Mouse (Mus musculus) spleen, adult 18-20 months (tissue): ENCODE measurements around the gene H2afx.
"Not testable (repeated sequence)": the region's sequence is repeated elsewhere in the genome, so short reads cannot be mapped to it uniquely, and the experiment has no call there.

ENCODE experiments used
- DNase-seq, 2 experiments: peaks; one replicate each; pipeline ENCODE4 v3.0.0; 2022; ENCODE audit warnings: mixed read lengths in 2 of 2

H2afx gene

DNA sequence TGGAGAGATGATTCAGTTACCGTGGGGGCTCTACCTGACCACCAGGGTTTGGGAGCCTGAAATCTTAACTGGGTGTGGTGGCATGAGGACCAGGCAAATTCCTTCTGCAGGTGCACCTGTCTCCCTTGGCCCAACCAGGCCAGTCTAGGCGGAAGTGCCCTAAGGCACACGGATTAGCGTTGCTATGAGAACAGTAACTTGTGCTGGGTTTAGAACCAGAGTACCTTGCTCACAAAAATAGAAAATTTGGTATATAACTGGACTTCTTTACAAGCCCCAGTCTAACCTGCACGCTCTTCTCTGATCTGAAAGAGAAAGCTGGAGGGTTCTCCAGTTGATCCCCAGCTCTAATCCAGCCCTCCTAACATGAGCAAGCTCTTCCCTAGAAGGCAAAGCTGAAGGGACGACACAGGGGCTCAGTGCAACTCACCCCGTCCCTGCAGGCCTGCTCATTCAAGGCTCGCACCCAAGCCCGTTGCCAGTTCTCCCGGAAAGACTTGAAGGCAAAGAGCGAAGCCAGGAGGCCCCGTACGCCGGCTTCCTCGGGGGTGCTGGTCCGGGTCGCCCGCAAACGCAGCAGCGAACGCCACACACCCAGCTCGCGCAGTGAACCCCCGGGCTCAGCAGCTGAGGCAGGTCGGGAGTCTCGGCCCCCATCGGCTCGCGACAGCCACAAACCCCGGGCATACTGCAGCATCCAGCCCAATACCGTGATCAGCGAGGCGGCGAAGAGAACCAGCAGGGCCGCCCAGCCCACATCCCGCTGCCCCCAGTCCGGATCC lies 15.2 kb upstream of the H2afx start:
- DNase-seq = peak in 1 of 2 experiments; percentile 34

DNA sequence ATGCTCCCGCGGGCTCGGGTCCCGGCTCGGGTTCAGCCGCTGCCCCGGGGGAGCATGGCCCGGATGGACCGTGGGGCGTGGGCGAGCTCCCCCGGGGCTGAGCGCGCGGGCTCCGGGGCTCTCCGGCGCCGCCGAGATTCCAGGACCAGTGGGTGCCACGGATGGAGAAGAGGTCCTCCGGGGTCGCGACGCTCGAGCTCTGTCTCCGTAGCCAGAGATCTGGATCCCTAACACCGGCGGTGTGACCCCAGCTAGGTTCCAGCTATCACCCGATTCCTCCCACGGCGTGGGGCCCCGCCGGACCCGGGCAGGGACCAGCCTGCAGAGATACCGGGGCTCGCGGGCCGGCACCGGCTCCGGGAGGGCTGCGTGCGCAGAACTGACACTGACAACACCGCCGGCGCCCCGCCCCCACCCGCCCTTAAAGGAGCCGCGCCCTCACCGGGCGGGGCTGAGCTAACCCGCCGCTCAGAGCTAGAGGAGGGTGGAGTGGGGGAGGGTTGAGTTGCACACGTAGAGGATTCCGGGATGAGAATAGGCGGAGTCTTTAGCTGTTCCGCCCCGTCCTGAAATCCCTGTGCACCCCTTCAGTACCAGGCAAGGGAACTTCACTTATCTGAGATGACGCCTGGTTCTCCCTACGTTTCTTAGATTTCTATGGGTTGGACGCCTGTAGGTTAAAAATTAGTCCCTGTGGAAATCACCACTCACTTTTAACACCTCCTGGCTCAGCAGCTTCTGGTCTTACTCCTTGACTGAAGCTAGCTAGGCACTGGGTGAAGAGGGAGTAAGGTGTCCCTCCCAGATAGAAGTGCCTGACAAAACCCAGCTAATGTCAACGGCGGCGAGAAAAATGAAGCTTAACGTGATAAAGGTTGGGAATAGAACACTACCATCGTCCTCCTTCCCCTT lies 14.4 kb upstream of the H2afx start, which contains the start of gene C2cd2l:
Gene C2cd2l, minus strand, starts transcription at position 399 of the 912 bp plus-strand sequence.
- DNase-seq = peak; percentile 79

DNA sequence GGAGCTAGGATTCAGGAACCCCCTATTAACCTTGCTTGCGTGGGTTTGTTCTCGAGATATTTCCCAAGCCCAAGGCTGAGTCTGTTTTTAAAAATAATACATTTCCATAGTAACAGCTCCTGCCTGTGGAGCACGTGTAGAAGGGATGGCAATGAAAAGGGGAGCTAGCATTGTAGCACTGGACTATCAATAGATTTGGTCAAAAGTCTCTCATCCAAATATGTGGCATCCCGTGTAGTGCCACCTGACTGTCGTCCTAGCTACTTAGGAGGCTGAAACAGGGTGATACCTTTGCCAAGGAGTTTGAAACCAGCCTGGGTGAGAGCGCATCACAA lies 13.7 kb upstream of the H2afx start:
- DNase-seq = no peak

DNA sequence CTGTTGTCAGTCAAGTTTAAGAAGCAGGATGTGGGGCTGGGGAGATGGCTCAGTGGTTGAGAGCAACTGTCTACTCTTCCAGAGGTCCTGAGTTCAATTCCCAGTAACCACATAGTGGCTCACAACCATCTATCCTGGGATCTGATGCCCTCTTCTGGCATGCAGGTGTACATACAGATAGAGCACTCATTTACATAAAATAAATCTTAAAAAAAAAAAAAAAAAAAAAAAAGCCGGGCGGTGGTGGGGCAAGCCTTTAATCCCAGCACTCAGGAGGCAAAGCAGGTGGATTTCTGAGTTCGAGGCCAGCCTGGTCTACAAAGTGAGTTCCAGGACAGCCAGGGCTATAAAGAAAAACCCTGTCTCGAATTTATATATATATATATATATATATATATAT lies 10.8 kb upstream of the H2afx start:
- DNase-seq = not testable (repeated sequence)

DNA sequence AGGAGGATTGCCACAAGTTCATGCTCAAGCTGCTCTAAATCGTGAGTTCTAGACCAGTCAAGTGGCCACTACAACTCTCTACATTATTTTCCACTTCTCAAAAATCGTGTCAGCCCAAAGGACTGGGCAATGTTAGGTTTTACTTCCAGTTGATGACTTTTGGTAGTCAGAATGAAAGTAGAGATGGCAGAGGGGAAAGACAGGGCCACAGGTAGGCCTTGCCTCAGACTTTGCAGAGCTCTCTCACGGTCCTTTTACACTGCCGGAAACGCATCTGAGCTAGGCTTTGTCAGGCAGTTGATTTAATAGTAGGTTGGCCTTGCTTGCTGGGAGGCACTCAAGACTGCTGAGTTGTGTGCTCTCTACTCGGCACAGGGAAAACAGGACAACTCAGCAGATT lies 10.3 kb upstream of the H2afx start:
- no peak for DNase-seq

DNA sequence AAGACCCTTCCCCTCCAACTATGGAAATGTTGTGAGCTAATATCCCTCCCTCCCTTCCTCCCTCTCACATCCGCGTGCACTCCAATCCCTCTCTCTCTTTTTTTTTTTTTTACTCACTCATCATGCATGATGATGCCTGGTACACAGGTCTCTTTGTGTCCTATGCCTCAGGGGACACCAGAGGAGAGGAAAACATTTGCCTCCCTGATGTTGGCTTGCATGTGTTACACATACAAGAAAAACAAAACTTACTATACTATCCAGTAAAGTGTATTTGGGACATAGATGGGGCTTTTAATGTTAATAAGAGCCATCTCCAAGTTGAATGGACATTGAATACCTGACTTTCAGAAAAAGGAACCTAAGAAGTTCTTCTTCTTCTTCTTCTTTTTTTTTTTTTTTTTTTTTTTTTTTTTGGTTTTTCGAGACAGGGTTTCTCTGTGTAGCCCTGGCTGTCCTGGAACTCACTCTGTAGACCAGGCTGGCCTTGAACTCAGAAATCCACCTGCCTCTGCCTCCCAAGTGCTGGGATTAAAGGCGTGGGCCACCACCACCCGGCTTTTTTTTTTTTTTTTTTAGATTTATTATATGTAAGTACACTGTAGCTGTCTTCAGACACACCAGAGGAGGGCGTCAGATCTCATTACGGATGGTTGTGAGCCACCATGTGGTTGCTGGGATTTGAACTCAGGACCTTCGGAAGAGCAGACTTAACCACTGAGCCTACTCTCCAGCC lies 9.3 kb upstream of the H2afx start:
- DNase-seq = not testable (repeated sequence)

DNA sequence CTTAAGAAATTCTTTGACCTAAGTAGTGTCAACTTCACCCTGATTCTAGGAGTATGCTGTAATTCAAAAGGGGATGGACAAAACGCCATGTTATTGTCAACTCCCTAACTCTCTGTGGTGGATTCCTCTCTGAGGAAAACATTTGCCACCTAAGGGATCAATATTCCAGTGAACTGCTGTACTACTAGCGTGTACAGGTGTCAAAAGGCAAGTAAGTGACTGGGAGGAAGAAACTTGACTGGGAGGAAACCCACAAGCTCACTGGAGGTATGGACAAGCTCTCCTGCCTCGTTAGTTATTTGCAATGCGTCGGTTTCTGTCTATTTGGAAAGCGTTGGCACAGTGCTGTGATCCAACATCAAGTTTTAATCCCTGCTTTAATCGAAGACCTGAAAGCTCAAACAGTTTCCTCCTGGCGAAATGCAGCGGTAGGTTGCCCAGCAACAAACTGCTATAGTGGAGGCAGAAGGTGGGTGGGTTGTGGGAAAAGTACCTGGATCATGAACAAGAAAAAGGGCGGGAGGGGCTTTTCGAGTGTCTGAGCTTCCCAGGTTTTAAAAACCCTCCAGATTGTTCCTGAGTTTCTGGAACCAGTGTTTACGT lies 8.6 kb upstream of the H2afx start, which contains the start of gene Dpagt1:
Gene Dpagt1, plus strand, starts transcription at position 252 of the 603 bp plus-strand sequence.
- no peak for DNase-seq

DNA sequence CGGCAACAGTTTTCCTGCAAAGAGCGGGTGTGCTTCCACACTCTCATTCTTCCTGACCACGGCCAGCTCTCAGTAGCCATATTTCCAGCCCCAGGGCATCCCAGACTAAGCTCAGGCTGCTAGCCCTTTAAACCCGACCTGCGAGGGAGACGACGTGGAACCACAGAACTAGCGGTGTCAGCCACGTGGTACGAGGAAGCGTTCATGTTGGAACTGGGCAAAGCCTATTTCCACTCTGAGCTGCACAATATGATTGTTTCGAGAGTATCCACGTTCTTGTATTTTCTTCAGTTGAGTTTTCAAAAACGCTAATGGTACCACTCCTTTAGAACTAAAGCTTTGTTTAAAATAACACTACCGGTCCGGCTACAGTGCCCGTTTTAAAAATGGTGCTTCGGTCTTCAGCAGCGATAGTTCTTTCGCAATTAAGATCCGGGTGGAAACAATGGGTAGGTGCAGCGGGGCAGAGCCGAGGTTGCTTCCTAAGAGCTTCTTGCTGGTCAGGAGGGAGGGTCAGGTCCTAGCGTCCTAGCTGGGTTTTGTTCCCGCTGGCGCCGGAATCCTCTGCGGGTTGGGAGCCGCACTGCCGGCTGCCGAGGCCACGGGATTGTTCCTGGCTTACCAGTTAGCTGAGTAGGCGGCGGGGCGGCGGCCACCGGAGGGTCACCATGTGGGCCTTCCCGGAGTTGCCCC lies 8.0 kb upstream of the H2afx start:
- peak; percentile 58 to 70 for DNase-seq

DNA sequence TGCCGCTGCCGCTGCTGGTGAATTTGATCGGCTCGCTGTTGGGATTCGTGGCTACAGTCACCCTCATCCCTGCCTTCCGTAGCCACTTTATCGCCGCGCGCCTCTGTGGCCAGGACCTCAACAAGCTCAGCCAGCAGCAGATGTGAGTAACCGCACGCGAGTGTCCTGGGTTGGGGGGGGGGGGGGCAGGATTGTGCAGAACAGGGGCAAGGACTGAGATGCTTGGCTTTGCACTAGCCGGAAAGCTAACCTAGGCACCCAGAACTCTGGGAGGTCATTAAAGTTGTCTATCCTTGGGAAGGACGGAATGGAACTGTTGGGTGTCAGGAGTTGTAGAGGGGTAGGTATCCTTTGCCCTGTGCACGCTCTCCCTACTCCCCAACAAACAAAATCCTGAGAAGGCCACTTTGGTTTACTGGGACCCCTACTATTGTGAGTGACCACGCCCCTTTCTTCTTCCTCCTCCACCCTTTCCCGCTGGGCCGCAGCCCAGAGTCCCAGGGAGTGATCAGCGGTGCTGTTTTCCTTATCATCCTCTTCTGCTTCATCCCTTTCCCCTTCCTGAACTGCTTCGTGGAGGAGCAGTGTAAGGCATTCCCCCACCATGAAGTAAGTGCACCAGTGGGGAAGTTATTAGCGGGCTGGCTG lies 7.3 kb upstream of the H2afx start:
- DNase-seq = no peak

DNA sequence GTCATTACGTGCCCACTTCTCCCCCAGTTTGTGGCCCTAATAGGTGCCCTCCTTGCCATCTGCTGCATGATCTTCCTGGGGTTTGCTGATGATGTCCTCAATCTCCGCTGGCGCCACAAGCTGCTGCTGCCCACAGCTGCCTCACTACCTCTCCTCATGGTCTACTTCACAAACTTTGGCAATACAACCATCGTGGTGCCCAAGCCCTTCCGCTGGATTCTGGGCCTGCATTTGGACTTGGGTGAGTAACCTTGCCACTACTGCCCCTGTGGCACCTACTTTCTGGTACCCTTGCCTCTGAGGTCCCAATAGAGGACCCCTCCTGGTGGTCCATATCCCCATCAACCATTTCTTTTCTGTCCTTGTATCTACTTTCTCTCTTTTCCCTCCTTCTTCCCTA lies 6.6 kb upstream of the H2afx start:
- no peak for DNase-seq

DNA sequence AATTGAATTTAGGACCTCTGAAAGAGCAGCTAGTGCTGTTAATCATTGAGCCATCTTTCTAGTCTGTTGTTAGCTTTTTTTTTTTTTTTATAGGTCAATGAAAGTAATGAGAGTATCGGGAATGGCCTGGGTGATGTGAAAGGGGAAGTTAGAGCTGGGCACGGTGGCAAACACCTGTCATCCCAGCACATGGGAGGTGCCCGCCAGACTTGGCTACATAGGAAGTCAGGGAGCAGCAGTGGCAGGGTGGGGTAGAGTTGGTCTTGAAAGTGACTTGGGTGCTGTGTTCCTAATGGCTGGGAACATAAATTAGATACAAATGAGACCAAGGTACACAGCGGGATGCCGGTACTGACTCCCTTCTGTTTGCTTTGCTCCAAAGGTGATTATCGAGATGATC lies 3.8 kb upstream of the H2afx start:
- DNase-seq = no peak

DNA sequence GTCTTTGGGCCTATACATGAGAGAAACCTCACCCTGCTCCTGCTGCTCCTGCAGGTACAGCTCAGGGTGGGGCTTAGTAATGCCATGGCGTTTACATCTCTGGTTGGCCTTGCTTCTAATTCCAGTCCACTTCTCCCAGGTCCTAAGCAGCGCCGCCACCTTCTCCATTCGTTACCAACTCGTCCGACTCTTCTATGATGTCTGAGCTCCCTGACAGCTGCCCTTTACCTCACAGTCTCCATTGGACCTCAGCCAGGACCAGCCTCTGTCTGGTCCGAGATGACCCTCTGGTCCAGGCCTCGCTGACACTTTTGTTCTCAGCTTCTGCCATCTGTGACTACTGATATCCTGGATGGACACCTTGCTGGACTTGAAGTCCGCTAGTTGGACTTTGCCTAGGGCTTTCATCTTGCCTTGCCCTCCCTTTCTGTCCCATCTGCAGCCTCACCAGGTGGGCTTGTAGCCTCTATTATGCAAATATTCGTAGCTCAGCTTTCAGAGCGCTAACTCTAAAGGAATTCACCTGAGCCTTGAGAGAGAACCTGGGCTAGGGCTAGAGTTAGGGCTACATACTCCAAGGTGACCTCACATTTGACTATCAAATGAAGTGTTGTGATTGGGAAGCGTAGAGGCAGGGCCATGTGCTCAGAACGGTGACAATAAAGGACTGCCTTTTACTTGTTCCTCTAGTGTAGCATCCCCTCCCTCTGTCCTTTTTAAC lies 1.4 kb upstream of the H2afx start:
- no peak for DNase-seq

DNA sequence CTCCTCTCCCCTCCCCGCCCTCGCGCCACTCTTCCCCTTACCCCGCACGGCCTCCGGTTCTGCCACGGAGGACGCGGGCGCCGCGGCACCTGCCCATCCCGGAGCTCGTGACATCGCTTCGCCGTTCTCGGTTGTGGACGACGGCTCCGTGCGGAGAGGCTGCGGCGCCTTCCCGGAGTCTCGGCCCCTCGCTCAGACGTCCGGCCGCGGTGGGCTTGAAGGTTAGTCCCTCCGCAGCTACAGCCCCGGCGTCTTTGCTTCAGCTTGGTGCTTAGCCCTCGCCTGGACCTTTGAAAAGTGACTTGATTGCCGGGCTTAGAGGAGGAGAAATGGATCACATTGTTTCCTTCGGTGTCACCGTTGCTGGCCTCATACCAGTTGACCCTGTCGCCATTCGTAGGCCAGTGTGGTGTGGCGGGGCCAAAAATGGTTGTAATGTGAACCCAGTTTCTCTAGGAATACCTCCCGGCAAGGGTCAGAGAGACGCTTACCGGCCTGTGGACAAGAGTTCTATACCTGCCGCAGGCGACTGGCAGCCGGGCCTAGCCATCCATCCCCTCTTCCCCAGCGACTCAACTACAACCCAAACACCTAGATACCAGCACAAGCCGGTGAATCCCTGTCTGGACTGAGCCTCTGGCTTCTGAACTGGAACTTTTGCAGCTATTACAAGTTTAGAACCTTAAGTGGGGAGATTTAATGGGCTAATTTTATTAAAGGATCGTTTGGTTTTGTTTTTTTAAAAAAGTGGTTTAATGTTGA lies 1.0 kb downstream of the H2afx start:
- DNase-seq = peak in 1 of 2 experiments; percentile 18

DNA sequence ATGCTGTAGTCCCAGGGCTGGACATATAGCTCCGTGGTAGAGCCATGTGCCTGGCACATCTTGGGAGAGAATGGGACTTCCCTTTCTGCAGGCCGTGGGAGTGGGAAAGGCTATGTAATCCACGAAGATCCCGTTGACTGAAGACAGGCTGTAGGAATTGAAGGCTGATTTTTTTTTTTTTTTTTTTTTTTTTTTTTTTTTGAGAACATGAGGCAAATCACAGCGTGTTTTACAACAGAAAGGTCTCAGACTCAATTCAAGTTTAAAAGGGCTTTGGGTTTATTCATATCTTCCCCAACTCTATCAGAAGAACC lies 1.6 kb downstream of the H2afx start:
- no peak for DNase-seq

DNA sequence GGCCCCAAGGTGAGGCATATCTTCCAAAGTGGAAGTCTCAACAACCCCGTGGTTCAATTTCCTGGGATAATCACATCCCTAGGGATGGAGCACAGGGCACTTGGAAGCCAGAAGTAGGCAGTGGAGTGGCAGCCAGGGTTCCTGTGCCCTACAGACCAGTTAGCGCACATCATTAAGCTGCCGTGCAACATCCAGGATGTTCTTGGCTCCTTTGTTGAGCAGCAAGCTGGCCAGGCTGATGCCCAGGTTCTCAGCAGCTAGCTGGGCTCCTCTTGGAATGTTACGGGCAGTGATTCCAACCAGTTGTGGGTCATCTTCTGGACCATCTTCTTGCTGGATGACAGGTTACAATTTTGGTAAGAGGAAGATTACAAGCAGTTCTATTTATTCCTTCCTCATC lies 2.0 kb downstream of the H2afx start:
- not testable (repeated sequence) for DNase-seq

DNA sequence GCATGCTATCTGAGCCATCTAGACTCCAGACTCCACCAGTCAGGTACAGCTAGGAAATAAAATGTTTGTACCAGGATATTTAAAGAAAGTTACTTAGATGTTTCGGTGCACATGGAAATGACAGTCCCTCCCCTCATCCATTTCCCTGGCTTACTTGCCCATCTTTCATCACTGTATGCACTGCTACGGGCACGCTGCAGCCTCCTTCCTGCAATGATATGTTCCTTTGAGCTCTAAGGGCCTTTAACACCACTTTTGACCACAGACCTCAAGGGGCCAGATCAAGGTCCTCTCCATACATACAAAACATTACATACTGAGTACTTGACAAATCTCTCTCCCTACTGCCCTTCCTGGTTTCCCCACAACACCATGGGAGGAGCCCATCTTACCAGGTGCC lies 2.5 kb downstream of the H2afx start:
- no peak for DNase-seq

DNA sequence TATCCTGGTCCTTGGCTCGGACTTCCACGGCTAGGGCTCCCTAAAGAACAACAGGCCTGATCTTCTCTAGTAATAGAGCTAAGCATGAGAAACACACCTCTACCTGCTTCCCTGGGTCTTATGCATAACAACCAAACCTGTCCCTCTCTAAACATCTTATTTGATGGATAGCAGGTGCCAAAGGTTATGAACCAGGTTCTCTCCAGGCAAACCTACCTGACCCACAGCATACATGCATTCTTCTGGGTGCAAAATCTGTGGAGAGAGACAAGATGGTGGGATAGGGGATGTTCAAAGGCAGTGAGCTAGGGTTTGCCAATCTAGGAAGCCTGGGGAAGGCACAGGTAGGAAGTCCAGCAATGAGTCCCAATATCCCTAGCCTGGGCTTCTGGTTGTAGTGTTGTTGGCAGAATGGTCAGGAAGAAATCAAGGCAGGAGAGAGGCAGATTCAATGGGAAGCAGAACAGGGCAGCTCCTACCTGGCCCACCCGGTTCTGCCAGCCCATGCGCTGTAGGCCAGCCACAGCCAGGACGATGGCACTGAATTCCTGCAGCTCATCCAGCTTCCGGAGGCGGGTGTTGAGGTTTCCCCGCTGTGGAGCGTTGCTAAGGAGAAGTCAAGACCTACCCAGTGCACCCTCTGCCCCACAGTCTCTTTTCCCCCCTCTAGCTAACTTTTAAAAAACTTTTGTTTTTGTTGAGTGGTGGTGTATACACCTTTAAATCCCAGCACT lies 3.1 kb downstream of the H2afx start:
- no peak for DNase-seq

DNA sequence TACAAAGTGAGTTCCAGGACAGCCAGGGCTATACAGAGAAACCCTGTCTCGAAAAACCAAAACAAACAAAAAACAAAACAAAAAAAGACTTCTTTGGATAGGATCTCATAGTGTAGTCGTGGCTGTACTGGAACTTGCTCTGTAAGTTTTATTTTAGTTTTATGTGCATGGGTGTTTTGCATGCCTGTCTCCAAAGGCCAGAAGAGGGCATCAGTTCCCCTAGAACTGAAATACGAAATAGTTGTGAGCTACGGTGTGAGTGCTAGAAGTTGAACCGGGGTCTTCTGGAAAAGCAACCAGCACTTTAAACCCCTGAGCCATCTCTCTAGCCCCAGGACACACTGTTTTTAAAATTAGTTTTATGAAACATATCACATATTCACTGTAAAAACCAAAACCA lies 4.1 kb downstream of the H2afx start:
- DNase-seq = no peak

DNA sequence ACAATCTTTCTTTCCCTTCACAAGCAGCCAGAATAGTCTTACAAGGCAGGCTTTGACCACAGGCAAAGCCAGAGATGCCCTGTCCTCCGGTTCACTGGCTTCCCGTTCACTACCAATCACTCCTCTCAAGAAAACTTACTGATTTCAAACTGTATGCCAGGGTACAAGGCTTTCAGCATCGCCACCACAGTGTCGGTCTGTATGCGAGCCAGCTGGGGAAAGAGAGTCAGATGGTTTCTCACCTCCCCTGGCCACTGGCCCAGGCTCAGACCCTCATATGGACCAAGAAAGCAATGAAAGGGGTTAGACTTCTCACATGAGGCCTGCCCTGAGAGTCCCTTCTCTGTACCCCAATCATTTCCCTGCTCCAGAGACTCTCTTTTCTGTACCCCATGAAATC lies 7.0 kb downstream of the H2afx start:
- DNase-seq = no peak

DNA sequence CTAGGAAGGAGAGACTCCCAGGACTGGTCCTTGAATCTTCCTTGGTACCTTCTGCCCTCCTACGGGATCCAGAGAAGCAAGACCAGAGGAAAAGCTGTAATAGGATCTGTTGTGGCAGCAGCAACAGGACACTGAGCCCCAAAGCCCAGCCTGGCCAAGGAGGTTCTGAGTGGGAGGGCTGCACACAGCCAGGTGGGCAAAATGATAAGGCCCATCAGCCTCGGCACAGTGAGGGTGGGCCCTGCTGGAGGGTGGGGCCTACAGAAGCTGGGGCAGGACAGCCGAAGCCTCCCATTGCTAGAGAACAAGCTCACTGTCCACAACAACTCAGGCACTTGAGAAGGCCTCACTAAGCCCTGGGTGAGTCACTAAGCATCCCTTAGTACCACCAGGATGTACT lies 7.7 kb downstream of the H2afx start:
- DNase-seq = no peak
